Comparison of ENCODE assay signal across 21 mouse cellular contexts in genomic region chr4:87957198-87957597, GRCm38 (mm10).
"Had no signal": no experiment of that assay in that cellular context is flagged by ENCODE, and none has a peak within 500 bp of the region (broad histone marks: within the 10 kb centered on the region; RNA-seq: fewer than 3 reads in every experiment).

No protein-coding gene starts in this region.

- H3K36me3 ChIP-seq: limb, embryonic 12.5 days; limb, embryonic 15.5 days; midbrain, embryonic 12.5 days; midbrain, embryonic 15.5 days; neural tube, embryonic 15.5 days; stomach, embryonic 15.5 days had no signal

- DNase-seq: kidney, adult 8-10 months; kidney, postnatal 36 days; left cerebral cortex, postnatal 4 days; liver, postnatal 0 days; lung, embryonic 14.5 days; retina, postnatal 1 day; right cerebral cortex, postnatal 25 days; spleen, adult 18-20 months; thymus, adult 18-20 months; thymus, postnatal 36 days had no signal

- H3K4me2 ChIP-seq: limb, embryonic 12.5 days; limb, embryonic 15.5 days; liver, embryonic 11.5 days; lung, embryonic 14.5 days; midbrain, embryonic 12.5 days; midbrain, embryonic 15.5 days; neural tube, embryonic 15.5 days; stomach, embryonic 15.5 days had no signal

- H3K9me3 ChIP-seq: limb, embryonic 12.5 days; limb, embryonic 15.5 days; midbrain, embryonic 12.5 days; midbrain, embryonic 15.5 days; neural tube, embryonic 15.5 days; stomach, embryonic 15.5 days had no signal

- H3K4me1 ChIP-seq: limb, embryonic 15.5 days; stomach, embryonic 15.5 days had no signal

- H3K27me3 ChIP-seq: limb, embryonic 12.5 days; limb, embryonic 15.5 days; midbrain, embryonic 12.5 days; midbrain, embryonic 15.5 days; neural tube, embryonic 15.5 days; stomach, embryonic 15.5 days had no signal

- H3K9ac ChIP-seq: limb, embryonic 12.5 days; limb, embryonic 15.5 days; liver, embryonic 14.5 days; liver, postnatal 0 days; lung, embryonic 14.5 days; midbrain, embryonic 12.5 days; midbrain, embryonic 15.5 days; neural tube, embryonic 15.5 days; stomach, embryonic 15.5 days had no signal

- ATAC-seq: liver, postnatal 0 days; lung, postnatal 0 days had no signal

- H3K27ac ChIP-seq: kidney, postnatal 0 days; limb, embryonic 12.5 days; limb, embryonic 15.5 days; liver, embryonic 14.5 days; macrophage; midbrain, embryonic 12.5 days; midbrain, embryonic 15.5 days; neural tube, embryonic 15.5 days; stomach, embryonic 15.5 days had no signal

- H3K4me3 ChIP-seq: limb, embryonic 12.5 days; limb, embryonic 15.5 days; midbrain, embryonic 12.5 days; midbrain, embryonic 15.5 days; neural tube, embryonic 15.5 days; stomach, embryonic 15.5 days had no signal
